Mouse (Mus musculus) frontal cortex, postnatal 25 days (tissue): Measurements from ENCODE around the gene Ptprg.

Experiments
- DNase-seq, 2 experiments: peaks; one replicate each; pipeline ENCODE4 v3.0.0; 2022; ENCODE audit warnings: low spot score in 2 of 2

Ptprg gene

DNA sequence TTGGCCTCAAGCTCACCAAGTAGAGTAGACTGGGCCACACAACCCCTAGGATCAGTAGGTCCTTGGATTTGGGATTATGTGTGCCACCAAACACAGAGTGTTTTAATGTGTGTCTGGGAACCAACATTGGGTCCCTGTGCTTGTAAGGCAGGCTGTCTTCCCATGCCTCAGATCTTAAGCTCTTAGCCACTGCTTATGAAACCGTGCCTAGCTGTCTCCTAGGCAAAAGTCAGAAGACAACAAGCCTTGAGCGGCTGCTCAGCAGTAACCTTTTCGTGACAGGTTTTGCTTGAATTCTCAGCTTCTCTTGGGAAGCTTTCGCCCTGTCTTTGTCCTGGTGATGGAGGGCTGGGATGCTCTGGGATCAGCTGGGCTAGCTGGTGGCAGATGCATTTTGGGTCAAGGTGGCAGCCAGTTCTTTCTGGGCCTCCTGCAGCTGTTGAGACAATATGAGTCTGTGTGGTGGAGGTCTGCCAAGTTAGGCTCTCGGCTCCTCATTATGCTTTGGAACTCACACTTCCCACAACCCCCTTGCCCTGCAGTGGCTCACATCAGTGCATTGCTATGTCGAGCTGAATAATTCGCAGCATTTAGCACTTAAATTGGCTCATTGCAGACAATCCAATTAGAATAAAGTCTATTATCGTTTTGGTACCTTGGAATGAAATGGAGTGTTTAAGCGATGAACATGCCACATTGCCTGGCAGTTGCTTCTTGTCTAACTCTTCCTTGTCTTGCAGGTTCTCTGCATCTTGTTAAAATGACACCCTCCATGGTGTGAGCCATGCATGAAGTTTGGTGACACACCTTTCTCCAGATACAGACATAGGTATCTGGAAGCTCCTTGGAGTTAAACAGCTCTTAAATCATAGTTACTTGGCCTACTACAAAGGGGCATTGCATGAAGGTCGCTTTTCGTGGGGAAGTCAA is 321.9 kb downstream of the Ptprg start:
- no peak for DNase-seq

DNA sequence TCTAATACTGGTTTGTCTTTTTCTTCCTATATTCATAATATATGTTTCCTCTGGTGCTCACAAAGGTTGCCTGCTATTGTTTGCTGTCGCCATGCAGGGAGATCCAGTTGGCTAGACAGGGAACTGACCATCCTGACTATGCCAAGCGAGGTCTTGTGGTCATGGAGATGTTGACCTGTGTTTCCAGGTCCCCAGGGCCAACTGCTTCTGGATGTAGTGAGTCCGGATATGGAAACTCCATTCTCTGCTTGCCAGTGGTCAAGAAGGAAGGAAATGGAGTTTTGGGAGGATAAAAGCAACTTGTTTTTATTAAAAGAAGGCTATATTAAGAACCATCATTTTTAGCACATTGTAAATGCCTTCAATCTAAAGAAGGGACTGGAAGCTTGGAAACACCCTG is 327.8 kb downstream of the Ptprg start:
- DNase-seq: no peak

DNA sequence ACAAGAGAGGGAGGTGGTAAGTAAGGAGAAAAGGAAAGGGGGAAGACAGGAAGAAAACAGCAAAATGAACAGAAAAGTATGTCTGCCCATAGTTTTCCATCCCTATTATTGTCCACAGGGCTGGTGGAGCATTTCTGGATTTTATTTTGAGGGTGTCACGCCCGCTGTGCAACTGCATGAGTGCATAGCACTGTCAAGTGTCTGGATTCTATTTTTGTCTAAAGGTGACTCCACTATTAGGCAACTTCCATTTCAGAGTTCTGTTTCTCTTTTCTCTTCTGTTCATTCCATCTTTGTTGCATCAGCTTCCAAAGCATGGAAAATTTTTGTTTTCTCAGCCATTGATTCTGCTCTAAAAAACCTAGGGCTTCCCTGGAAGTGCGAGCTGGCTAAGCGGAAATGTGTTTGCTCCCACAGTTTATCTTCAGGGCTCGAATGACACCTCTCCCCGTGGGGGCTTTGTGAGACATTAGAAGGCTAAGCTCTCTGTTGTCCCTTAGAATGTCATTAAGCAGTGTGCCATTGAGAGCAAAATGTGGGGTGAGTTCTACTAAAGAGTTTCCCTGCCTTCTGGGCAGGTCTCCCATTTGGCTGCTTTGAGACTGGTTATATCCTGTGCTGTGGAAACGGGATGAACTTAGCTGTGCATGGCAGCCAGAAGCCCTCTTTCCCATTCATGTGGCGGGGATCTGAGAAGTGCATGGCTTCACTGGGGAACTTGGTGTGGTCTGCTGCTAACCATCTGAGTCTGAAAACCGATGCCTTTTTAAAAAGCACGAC is 330.0 kb downstream of the Ptprg start:
- no peak for DNase-seq

DNA sequence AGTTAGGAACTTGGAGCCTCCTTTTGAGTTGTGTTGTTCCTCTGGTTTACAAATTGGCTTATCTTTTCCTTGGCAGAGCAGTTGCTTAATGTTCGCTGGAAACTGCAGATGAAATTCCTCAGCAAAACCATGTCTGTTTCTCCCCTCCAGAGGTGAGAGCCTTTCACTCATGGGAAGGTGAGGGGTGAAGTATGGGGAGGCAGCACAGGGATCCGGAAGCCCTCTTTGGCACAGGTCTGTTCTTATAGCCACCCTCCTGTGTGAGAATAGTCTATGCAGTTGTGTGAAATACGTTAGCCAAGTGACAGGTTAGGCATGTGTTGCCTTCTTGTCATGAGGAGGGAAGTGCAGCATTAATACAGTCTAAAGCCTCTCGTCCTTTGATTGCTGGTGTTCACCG is 330.7 kb downstream of the Ptprg start:
- DNase-seq: no peak

DNA sequence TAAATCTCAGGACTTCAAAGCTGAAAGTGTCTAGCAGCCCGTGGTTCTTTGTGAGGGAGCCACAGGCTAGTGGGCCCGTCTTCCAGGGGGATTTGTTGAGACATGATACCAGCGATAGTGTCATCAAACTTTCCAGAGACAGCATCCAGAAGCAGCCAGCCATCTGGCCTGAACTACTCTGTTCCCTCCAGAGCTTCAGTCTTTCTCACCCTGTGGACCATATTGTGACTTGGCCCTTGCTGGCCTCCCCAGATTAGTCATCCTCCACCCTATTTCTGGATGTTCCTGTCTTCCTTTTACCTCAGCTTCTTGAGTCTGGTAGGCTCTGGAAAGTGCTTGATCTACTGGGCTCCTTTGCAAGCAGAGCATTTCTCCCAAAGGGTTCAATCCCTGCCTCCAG is 333.1 kb downstream of the Ptprg start:
- DNase-seq: no peak

DNA sequence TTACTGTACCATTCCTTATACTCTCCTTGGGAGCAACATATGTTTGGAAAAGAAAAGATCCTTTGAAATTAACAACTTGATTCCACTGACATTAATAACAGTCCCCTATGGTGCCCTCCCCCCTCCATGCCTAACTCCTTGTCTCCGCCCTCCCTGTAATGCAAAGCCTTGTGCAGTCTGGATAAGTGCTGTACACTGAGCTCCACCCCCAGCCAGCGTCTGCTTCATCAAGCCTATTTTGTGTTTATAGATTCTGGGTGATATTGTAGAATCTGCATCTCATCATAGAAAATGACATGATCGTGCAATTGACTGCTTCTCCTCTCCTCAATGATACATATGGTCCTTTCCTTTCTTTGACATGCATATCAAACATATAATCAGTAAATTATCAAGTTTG is 337.6 kb downstream of the Ptprg start:
- DNase-seq: no peak

DNA sequence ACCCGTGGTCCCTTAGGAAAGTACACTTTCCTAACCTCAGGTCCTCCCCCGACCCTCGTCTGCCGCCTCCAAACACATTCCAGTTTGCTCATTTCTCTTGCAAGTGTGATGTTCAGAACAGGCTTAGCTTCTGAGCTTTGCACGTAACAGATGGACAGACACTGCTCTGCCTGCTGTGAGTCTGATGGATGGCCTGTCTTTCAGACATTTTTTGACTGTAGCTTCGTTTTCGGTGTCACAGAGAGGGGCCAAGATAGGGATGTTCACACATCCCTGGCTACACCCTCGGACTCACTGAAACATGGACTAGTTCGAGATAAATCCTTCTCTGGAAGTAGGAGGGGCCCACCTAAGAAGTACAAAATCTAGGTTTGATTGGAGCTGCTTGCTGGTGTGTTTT is 339.3 kb downstream of the Ptprg start:
- DNase-seq: no peak

DNA sequence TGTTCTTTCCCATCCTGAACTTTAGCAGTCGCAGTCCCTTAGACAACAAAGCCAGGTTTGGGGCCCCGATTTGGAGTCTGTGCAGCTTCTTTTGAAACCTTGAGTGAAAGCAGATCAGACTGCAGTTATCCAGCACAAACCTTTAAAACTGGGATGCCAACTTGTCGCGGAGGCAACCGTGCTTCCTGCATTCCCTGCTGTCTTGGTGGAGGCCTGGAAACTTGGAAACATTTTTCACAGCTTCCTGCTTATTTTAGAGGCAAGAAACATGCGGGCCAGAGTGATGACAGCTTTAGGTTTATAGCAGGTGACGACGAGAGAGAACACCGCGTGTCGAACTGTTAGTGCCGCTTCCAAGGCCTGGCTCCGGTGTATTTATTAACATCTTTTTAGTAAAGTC is 342.2 kb downstream of the Ptprg start:
- DNase-seq: peak; percentile 14 to 29

DNA sequence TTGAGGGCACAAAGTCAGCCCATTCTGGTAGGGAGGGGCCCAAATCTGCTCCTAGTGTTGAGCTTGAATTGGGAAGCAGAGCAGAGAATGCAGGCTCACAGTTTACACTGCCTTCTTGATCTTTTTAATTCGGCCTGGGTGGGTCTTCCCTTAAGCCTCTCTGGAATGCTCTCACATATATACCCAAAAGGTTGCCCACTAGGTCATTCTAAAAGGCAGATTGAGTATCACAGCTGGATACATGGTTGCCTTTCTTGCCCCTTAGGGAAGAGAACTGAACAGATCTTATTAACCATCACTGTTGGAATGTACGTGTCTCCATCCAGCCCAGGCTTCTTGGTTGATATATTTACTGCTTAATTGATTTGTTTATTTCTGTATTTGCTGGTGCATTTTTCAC is 349.5 kb downstream of the Ptprg start:
- no peak for DNase-seq

DNA sequence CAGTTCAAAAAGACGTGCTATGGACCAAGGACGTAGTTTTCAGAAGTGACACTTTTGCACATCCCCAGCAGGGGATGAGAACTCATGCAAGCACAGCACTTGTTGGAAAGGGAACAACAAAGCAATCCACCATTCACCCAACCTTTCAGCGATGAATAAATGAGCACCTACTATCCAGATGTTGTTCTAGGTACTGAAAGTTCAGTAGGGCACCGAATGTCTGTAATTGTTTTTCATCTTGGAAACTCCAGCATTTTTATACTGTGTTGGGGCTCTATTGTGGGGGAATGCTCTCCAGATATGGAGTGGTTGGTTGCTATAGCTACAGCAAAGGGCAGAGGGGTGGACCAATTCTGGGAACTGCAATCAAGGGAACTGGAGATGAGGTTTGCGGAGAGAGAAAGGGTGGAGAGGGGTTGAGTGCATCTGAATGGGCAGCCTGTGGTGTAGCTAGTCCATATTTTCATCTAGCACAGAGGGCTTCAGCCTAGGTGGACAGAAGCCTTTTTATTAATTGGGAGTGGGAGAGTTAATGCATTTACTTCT is 352.9 kb downstream of the Ptprg start:
- DNase-seq: no peak

DNA sequence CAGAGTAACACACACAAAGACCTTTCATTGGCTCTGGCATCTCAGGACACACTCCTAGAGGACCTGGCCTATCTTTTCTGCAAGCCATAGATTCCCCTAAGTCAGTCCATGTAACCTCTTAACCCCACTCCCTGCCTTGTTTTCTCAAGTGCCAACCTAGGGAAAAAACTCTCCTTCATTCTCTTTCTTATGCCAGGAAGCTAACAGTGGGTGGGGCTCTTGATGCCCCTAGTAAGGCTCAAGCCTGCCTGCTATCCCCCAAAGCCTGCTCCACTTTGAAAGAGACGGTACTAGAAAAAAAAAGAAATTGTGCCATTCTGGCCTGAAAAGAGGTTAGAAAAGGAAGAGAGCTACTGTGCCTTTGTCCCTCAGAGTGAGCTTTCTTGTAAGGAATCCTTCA is 358.9 kb downstream of the Ptprg start:
- no peak for DNase-seq

DNA sequence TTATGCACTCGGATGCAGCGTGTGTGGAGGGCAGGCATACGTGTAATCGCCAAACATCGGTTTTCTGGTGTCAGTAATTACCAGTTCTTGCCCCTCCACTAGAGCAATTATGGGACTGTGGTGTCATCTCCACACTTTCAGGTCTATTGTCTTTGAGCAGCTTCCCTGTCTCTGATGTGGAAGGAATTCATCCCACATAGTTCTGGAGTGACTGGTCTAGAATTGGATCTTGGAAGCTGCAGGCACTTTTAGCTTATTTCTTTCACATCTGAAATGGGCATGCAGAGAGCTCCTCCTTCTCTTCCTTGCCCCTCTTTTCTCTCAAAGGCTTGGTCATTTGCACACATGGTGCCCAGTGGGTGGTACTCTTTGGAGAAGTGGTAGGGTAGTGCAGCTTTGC is 363.9 kb downstream of the Ptprg start:
- DNase-seq: no peak

DNA sequence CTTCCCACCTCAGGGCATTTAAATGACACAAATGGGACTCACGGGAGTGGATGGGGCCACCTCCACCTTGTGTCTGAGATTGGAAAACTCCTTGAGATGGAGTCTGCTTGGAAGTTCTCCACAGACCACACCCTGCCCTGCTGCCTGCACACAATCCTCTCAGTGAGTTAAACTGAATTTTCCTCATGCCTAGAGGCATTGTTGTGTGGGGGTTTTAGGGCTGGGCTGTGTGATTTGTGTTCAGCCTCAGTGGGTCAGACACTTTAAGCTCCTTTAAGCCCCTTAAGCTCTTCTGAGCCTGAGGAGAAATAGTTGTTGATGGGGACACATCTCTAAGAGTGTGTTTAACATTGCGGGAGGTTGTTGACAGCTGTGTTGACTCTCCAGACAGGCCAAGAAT is 375.2 kb downstream of the Ptprg start:
- no peak for DNase-seq

DNA sequence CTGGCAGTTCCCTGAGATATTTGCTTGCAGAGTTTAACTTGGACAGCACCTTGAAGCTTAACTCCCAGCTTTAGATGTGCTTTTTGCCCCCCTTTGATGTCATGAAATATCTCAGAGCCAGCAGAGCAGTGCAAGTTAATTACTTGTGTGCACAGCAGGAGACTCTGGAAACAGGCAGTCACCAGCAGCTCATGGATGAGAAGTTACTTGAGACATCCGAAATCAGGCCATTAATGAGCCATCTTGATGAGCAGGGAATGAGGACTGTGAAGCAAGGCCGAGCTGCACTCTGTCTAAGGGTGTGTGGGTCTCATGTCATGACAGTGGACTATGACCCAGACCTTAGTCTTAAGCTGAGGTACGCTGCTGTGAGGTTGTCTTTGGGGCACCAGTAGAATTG is 379.2 kb downstream of the Ptprg start:
- DNase-seq: no peak

DNA sequence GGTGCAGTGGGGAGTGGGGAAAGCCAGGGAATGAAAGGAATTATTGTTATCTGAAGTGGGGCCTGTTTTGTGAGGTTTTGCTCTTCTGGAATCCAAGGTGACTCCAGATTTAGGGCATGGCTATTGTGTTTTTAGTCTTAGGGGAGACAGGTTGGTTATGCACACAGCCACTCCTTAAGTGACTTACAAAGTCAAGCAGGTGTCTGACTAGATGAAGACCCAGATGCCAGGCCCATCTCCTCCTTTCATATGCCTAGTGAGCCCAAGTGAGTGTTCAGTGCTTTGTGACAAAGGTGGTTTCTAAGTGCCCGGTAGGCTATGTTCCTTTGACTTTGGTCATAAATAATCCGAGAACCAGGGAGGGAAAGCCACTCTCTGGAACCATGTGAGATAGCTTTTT is 381.2 kb downstream of the Ptprg start:
- no peak for DNase-seq

DNA sequence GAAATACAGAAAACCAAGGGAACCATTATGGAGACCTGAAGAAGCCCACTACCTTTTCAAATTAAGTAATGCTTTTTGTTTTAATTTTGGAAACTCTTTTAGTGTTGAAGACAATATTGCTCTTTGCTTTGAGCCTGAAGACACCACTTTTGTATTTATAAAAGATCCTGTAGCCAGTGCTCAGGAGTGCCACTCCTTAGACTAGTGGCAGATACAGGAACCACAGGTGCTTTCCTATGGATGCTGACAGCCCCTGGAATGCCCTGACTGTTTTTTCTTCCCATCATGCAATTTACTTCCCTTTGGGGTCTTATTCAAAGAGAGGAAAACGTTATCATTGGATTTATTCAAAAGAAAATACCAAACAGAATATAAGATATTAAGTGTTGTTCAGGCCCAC is 381.9 kb downstream of the Ptprg start:
- no peak for DNase-seq

DNA sequence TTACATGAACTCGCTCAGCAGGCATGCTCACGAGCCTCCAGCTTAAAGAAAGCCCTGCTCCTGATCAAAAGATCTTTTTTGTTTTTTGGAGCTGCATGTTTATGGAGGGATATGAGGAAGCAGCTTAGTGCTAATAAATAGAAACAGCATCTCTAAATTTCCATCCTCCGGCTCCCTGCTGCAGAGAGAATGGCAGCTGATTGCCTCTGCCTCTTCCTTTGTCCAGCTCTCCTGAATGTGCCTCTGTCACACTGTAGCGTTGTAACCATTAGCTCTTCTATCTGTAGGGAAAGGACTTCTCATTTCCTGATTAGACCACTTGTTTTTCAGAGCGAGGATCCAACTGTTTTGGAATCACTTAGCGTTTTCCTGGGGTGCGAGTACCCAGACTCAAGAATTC is 382.4 kb downstream of the Ptprg start:
- no peak for DNase-seq

DNA sequence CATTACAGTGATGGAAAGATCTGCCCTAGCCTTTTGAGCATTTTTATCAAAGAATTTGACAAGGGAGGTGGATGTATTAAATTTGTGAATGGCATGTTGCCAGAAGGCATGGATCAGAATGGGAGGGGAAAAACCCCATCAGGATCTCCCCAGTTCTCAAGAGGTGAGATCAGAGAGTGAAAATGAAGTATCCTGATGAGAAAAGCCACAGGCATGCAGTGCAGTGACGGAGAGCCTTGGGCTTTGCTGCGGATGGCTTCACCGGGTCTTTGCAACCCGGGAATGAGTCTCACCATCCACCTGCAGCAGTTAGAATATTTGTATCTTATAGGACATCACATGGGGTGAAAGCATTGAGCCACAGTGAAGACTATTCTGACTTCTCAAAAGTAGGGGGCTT is 385.6 kb downstream of the Ptprg start:
- no peak for DNase-seq

DNA sequence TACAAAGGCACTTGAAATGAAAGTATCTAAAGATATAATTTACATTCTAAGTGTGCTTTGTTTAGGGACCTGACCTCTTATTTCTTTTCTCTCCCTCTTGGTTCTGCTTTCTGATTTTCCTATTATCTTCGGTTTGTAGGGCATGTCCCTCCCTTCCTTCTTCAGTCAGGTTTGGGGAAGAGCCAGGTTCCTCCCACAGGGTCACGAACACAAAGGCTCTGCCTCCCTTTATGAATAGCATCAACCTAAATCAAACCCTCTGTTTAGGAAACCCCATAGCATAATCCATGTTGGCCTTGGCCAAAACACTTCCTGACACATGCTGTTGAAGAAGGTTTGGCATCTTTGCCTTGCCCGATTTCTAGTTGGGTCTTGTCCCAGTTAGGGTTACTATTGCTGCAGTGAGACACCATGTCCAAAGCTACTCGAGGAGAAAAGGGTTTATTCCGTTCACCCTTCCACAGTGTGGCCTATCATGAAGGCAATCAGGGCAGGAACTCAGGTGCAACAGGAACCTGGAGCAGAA is 388.7 kb downstream of the Ptprg start:
- DNase-seq: no peak

DNA sequence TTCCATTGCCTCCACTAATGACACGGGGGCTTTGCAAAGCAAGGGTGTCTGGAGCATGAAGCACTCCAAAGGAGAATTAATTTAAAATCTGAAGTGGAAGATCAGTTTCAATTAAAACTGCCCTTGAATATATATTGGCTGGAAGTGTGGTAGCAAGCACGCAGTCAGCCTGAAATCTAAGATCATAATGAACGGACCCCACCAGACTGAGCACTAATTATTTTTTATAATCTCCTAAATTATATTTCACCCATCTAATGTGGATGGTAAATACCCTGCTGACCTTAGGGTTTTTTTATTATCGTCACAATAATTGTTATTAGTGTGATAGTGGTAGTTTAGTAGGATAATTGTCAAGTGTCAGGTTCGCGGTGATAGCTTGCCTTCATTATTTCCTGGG is 397.0 kb downstream of the Ptprg start:
- DNase-seq: no peak

DNA sequence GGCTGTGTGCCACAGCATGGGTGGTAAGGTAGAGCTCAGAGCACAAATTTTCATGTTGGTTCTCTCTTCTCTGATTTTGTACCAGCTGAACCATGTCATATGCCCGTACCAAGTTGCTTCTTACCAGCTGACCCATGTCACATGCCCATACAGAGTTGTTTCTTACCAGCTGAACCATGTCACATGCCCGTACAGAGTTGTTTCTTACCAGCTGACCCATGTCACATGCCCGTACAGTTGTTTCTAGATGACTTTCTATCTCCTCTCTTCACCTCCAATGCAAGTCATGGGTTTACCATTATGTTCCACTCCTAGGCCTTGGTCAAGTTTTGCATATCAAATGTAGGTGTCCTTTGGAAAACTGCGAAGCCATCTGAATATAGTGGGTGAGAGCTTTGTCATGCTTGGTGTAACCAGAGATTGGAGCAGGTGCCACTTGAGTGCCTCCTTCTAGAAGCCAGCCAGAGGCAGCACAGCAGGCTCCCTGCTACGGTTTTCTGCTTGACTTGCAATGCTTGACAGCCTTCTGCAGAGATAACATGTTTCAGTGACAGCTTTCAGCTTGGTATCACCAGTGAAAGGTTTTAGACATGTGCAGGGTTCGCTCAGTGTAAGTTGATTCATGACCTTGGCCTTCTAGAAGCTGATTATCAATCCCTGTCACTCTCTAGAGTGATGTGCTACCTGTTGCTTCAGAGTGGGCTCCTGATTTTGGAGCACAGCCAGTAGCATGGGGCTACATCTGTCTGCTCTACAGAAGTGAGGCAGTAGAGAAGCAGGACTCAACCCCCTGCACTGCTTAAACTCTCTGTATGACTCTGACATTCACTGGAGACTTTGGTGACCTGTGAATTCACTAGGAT is 401.9 kb downstream of the Ptprg start:
- no peak for DNase-seq
